Comparison of ENCODE assay signal across 28 mouse cellular contexts in genomic region chr1:149289725-149290124, GRCm38 (mm10).
"Had no signal": no experiment of that assay in that cellular context is flagged by ENCODE, and none has a peak within 500 bp of the region (broad histone marks: within the 10 kb centered on the region; RNA-seq: fewer than 3 reads in every experiment).

No protein-coding gene starts in this region.

- H3K4me3 ChIP-seq: limb, embryonic 10.5 days; limb, embryonic 12.5 days; limb, embryonic 13.5 days; limb, embryonic 15.5 days; liver, embryonic 12.5 days; liver, embryonic 13.5 days; liver, embryonic 15.5 days; lung, embryonic 15.5 days; megakaryocyte, embryonic 14.5 days; midbrain, embryonic 10.5 days; midbrain, embryonic 12.5 days; midbrain, embryonic 13.5 days; midbrain, embryonic 15.5 days; myocyte; neural tube, embryonic 12.5 days had no signal

- H3K4me1 ChIP-seq: limb, embryonic 10.5 days; limb, embryonic 12.5 days; limb, embryonic 13.5 days; limb, embryonic 15.5 days; liver, embryonic 12.5 days; liver, embryonic 13.5 days; liver, embryonic 15.5 days; lung, embryonic 15.5 days; megakaryocyte, embryonic 14.5 days; midbrain, embryonic 10.5 days; midbrain, embryonic 12.5 days; midbrain, embryonic 13.5 days; midbrain, embryonic 15.5 days; neural tube, embryonic 12.5 days had no signal

- H3K27ac ChIP-seq: limb, embryonic 10.5 days; limb, embryonic 12.5 days; limb, embryonic 13.5 days; limb, embryonic 15.5 days; liver, embryonic 12.5 days; liver, embryonic 13.5 days; liver, embryonic 14.5 days; liver, embryonic 15.5 days; lung, embryonic 15.5 days; macrophage; midbrain, embryonic 10.5 days; midbrain, embryonic 12.5 days; midbrain, embryonic 13.5 days; midbrain, embryonic 15.5 days; neural tube, embryonic 12.5 days had no signal

- H3K9me3 ChIP-seq: limb, embryonic 10.5 days; limb, embryonic 12.5 days; limb, embryonic 13.5 days; limb, embryonic 15.5 days; liver, embryonic 12.5 days; liver, embryonic 13.5 days; liver, embryonic 15.5 days; lung, embryonic 15.5 days; megakaryocyte, embryonic 14.5 days; midbrain, embryonic 10.5 days; midbrain, embryonic 12.5 days; midbrain, embryonic 13.5 days; midbrain, embryonic 15.5 days; neural tube, embryonic 12.5 days had no signal

- H3K9ac ChIP-seq: limb, embryonic 12.5 days; limb, embryonic 13.5 days; limb, embryonic 15.5 days; liver, embryonic 12.5 days; liver, embryonic 13.5 days; liver, embryonic 14.5 days; liver, embryonic 15.5 days; liver, postnatal 0 days; lung, embryonic 14.5 days; lung, embryonic 15.5 days; midbrain, embryonic 12.5 days; midbrain, embryonic 13.5 days; midbrain, embryonic 15.5 days; neural tube, embryonic 12.5 days had no signal

- H3K36me3 ChIP-seq: limb, embryonic 10.5 days; limb, embryonic 12.5 days; limb, embryonic 13.5 days; limb, embryonic 15.5 days; liver, embryonic 12.5 days; liver, embryonic 13.5 days; liver, embryonic 15.5 days; lung, embryonic 15.5 days; midbrain, embryonic 10.5 days; midbrain, embryonic 12.5 days; midbrain, embryonic 13.5 days; midbrain, embryonic 15.5 days; neural tube, embryonic 12.5 days had no signal

- H3K27me3 ChIP-seq: limb, embryonic 12.5 days; limb, embryonic 13.5 days; limb, embryonic 15.5 days; liver, embryonic 12.5 days; liver, embryonic 13.5 days; liver, embryonic 15.5 days; lung, embryonic 15.5 days; megakaryocyte, embryonic 14.5 days; midbrain, embryonic 12.5 days; midbrain, embryonic 13.5 days; midbrain, embryonic 15.5 days; neural tube, embryonic 12.5 days had no signal

- DNase-seq: left cerebral cortex, postnatal 4 days; liver; liver, embryonic 13.5 days; liver, postnatal 0 days; lung, adult 18-20 months; lung, adult 2 months; lung, embryonic 14.5 days; lung, postnatal 10 days; lung, postnatal 14 days; lung, postnatal 36 days; lung, postnatal 4 days; midbrain, embryonic 14.5 days had no signal
